Mouse (Mus musculus): ENCODE data around the gene Dclre1a.

- no peak for TF ChIP-seq POLR2A (IDR thresholded peaks at IDR 0.05; ENCODE audit: low read depth, low read length)
- TF ChIP-seq E2F4 (IDR thresholded peaks at IDR 0.05; ENCODE audit: insufficient replicate concordance, low read depth, low read length) = no peak
- no peak for TF ChIP-seq ZNF384 (IDR thresholded peaks at IDR 0.05; ENCODE audit: low read depth, low read length)
Observed at GRCm38 (mm10) chr19:56489601-56490000, 58.4 kb downstream of the Dclre1a start.

Measured in CH12.LX (cell line).